Mouse (Mus musculus): ENCODE results near the gene Setd1a.
"Not testable (repeated sequence)": the region's sequence is repeated elsewhere in the genome, so short reads cannot be mapped to it uniquely, and the experiment has no call there.

Gene Setd1a

GRCm38 (mm10) chr7:127824176-127824871, 47.9 kb downstream of the Setd1a start, which contains the start of the genes Stx4a and Stx1b:
Stx4a (plus strand) TSS chr7:127824294.
Stx1b (minus strand) TSS chr7:127824549.
- no peak for DNase-seq (ENCODE audit: extremely low read depth, insufficient read length, low spot score)

GRCm38 (mm10) chr7:127835550-127835949, 59.1 kb downstream of the Setd1a start:
- no peak for DNase-seq (ENCODE audit: extremely low read depth, insufficient read length, low spot score)

GRCm38 (mm10) chr7:127837473-127837872, 61.0 kb downstream of the Setd1a start:
- DNase-seq (ENCODE audit: extremely low read depth, insufficient read length, low spot score): no peak

GRCm38 (mm10) chr7:127837878-127838277, 61.4 kb downstream of the Setd1a start:
- DNase-seq (ENCODE audit: extremely low read depth, insufficient read length, low spot score): not testable (repeated sequence)

GRCm38 (mm10) chr7:127840031-127840430, 63.6 kb downstream of the Setd1a start:
- not testable (repeated sequence) for DNase-seq (ENCODE audit: extremely low read depth, insufficient read length, low spot score)

- DNase-seq (ENCODE audit: extremely low read depth, insufficient read length, low spot score): no peak
Observed at GRCm38 (mm10) chr7:127840886-127841285, 64.4 kb downstream of the Setd1a start.

GRCm38 (mm10) chr7:127841340-127842000, 65.0 kb downstream of the Setd1a start:
- DNase-seq (ENCODE audit: extremely low read depth, insufficient read length, low spot score): peak; percentile 94

GRCm38 (mm10) chr7:127842001-127842718, 65.7 kb downstream of the Setd1a start:
- peak; percentile 66 for DNase-seq (ENCODE audit: extremely low read depth, insufficient read length, low spot score)

Data from 3134 (cell line).